Mouse (Mus musculus) stomach, embryonic 15.5 days (tissue): ENCODE data around the gene Gdi2. TPM values are rescaled to one million over a fixed set of nuclear protein-coding genes. Genes with fewer than 3 reads are reported as not detected.

Experiments
- ATAC-seq: fragments of 200-750 bp; cut with Nextera tagmentation; 2 replicates; pipeline ENCODE4 v1.8.0; 2017; ENCODE audit warnings: low read depth, moderate number of reproducible peaks, moderate TSS enrichment; ENCODE audit not compliant: insufficient read depth, low FRiP score
- H3K27ac ChIP-seq: fragments of 300-500 bp; sonication (generic); 2 replicates; pipeline ENCODE4 v1.5.1; 2015; ENCODE audit warnings: mild to moderate bottlenecking, inconsistent platforms
- H3K27me3 ChIP-seq: fragments of 300-500 bp; sonication (generic); replicated peaks from 2 replicates; pipeline ENCODE4 v1.6.1; 2015; ENCODE audit warnings: inconsistent platforms
- H3K36me3 ChIP-seq: fragments of 300-500 bp; sonication (generic); 2 replicates; pipeline ENCODE4 v1.6.1; 2015; ENCODE audit warnings: inconsistent platforms
- H3K4me1 ChIP-seq: fragments of 300-500 bp; sonication (generic); 2 replicates; pipeline ENCODE4 v1.6.1; 2015; ENCODE audit warnings: inconsistent platforms
- H3K4me2 ChIP-seq: fragments of 300-500 bp; sonication (generic); 2 replicates; pipeline ENCODE4 v1.6.1; 2015; ENCODE audit warnings: mild to moderate bottlenecking, inconsistent platforms
- H3K4me3 ChIP-seq: fragments of 300-500 bp; sonication (generic); replicated peaks from 2 replicates; pipeline ENCODE4 v1.5.1; 2015; ENCODE audit warnings: inconsistent platforms
- H3K9ac ChIP-seq: fragments of 300-500 bp; sonication (generic); 2 replicates; pipeline ENCODE4 v1.6.1; 2015; ENCODE audit warnings: inconsistent platforms
- H3K9me3 ChIP-seq: fragments of 300-500 bp; sonication (generic); 2 replicates; pipeline ENCODE4 v1.6.1; 2016; ENCODE audit warnings: inconsistent platforms
- WGBS: fragments of 180-500 bp; shearing (Covaris S2); methylation state at CpG from one replicate; pipeline ENCODE4 v1.1.7; 2015; 5-methylcytosine and 5-hydroxymethylcytosine counted together
- polyA plus RNA-seq: library from polyadenylated mRNA; unstranded; fragments of >200 nt; fragmentation: Nextera tagmentation; extraction: Ambion mirVana; gene quantifications from 2 replicates; pipeline ENCODE4 v1.2.1, GENCODE M21; 2015

The Gdi2 gene
- polyA plus RNA-seq, 1 experiment from 2014 or later, result 402 TPM

DNA sequence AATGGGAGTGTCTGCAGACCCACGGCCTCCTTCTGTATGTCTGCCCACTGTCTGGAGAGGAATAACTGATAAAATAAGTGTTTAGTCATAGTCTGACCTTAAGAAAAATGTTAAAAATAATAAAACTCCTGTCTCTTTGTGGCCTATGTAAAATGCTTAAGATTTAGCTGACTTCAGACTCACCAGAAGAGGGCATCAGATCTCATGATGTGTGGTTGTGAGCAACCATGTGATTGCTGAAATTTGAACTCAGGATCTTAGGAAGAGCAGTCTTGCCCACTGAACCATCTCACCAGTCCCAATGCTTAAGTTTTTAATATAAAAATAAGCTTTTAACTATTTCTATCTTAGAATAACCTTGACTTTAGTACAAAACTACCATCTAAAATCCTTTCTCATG lies 25.3 kb downstream of the Gdi2 start:
- no peak for ATAC-seq
- Histone ChIP-seq H3K4me2 (no peak overlapping the region), H3K27me3 (no peaks in the 10 kb centered on the region), H3K9me3 (no peaks in the 10 kb centered on the region), H3K27ac (no peak overlapping the region), H3K36me3 (peaks cover 39% of the 10 kb centered on the region), H3K4me1 (no peaks in the 10 kb centered on the region), H3K9ac (no peak overlapping the region), H3K4me3 (no peak overlapping the region)
- WGBS, result 87% methylated on average over 1 of the region's 1 CpGs

DNA sequence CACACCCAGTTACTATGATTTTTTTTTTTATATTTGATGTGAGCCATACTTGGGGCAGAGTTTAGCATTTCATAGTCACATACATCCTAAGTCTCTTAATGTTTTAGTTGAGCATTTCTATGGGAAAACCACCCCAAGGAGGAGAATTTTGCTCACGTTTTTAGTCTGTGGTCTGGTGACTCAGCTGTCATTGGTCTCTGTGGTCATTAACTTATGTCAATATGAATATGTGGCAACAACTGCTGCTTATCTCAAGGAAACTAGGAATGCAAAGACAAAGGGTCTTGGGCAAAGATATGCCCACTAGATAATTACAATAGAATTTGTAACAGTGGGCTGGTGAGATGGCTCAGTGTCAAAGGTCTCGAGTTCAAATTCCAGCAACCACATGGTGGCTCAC lies 26.1 kb downstream of the Gdi2 start:
- H3K9ac ChIP-seq, result no peak overlapping the region
- H3K4me1 ChIP-seq, result no peaks in the 10 kb centered on the region
- no peaks in the 10 kb centered on the region for H3K9me3 ChIP-seq
- H3K4me2 ChIP-seq, result no peak overlapping the region
- peaks cover 38% of the 10 kb centered on the region for H3K36me3 ChIP-seq
- no peak overlapping the region for H3K27ac ChIP-seq
- 67% methylated on average over 2 of the region's 2 CpGs for WGBS
- ATAC-seq, result no peak
- H3K27me3 ChIP-seq, result no peaks in the 10 kb centered on the region
- H3K4me3 ChIP-seq, result no peak overlapping the region

DNA sequence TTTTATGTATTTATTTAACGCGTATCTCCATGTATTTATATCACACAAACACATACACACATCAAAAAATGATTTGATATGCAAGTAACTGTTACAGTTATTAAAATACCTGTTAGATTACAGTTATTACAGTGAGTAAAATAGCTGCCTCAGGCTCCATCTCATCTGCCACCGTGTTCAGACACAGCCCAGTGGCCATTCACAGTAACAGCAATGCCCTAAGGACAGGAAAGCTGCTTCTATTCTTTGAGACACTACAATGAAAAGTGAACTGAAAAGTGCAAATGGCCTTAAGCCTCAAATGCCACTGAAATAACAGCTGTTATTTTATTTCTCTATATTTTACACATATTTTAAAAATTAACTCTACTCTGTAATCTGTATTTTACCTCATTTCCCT lies 52.9 kb downstream of the Gdi2 start:
- no peak overlapping the region for H3K4me2 ChIP-seq
- ATAC-seq, result no peak
- H3K27me3 ChIP-seq, result no peaks in the 10 kb centered on the region
- no peak overlapping the region for H3K4me3 ChIP-seq
- no peaks in the 10 kb centered on the region for H3K9me3 ChIP-seq
- WGBS, result 86% methylated on average over 3 of the region's 3 CpGs
- H3K36me3 ChIP-seq, result peaks cover 22% of the 10 kb centered on the region
- H3K4me1 ChIP-seq, result no peaks in the 10 kb centered on the region
- H3K9ac ChIP-seq, result no peak overlapping the region
- H3K27ac ChIP-seq, result no peak overlapping the region

DNA sequence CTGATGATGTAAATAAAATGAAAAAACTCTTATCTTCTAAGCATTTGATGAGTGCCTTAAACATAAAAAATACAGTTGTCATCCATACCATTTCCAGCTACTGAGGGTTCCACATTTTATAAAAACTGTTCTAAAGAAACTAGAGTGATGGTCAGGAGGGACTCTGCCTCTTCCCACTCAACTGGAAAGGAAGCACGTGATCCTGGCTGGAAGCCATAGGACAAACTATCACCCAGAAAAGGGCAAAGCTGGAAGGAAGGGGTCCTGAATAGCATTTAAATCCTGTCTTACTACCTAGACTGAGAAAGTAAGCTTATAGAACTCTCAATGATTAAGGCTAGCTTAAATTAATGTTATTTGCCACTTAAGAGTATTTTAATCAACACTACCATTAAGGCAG lies 56.4 kb downstream of the Gdi2 start:
- Histone ChIP-seq H3K9ac (no peak overlapping the region), H3K9me3 (no peaks in the 10 kb centered on the region), H3K4me3 (no peak overlapping the region), H3K27me3 (no peaks in the 10 kb centered on the region), H3K36me3 (peaks cover 15% of the 10 kb centered on the region), H3K27ac (no peak overlapping the region), H3K4me2 (no peak overlapping the region), H3K4me1 (no peaks in the 10 kb centered on the region)
- ATAC-seq, result no peak
- 97% methylated on average over 1 of the region's 1 CpGs for WGBS

DNA sequence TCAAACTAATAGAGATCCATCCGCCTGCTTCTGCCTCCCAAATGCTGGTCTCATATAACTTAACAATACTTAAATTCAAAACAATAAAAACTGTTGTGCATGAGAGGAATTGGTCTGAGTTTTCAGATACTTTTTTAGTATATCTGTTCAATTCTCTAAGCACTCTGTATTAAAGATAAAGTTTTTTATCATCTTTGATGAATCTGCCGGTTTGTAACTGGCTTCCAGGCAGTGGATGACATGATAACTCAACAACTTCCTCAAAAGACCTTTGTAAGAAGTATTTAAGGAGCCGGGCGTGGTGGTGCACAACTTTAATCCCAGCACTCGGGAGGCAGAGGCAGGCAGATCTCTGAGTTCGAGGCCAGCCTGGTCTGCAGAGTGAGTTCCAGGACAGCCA lies 58.4 kb downstream of the Gdi2 start:
- Histone ChIP-seq H3K4me1 (no peaks in the 10 kb centered on the region), H3K4me2 (no peak overlapping the region), H3K27me3 (no peaks in the 10 kb centered on the region), H3K4me3 (no peak overlapping the region), H3K27ac (no peak overlapping the region), H3K9ac (no peak overlapping the region), H3K36me3 (peaks cover 7% of the 10 kb centered on the region; the same call in 1 of the 2 replicates), H3K9me3 (no peaks in the 10 kb centered on the region)
- 91% methylated on average over 6 of the region's 6 CpGs for WGBS
- ATAC-seq, result no peak

DNA sequence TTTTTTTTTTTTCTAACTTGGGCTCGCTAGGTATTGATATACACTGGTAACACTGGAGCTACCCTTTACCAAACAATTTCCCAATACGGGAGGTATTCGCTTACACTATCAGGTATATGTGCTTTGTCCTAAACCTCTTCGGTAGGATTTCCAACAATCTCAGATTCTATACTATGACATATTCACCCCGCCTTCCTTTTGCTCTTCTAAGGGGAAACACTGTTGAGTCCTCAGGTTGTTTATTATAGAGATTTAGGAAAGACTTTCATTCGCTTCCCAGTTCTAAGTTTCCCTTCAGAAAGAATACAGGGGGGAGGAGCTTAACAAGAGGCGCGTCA lies 71.9 kb downstream of the Gdi2 start:
- no peak for ATAC-seq
- peak overlapping the region; percentile 94; the same call in 1 of the 2 replicates for H3K27ac ChIP-seq
- 17% methylated on average over 8 of the region's 8 CpGs for WGBS
- peak overlapping the region; percentile 78; the same call in 1 of the 2 replicates for H3K9ac ChIP-seq
- no peaks in the 10 kb centered on the region for H3K4me1 ChIP-seq
- H3K4me3 ChIP-seq, result peak overlapping the region; percentile 99
- H3K36me3 ChIP-seq, result no peaks in the 10 kb centered on the region
- H3K27me3 ChIP-seq, result no peaks in the 10 kb centered on the region
- no peaks in the 10 kb centered on the region for H3K9me3 ChIP-seq
- H3K4me2 ChIP-seq, result peak overlapping the region; percentile 75

DNA sequence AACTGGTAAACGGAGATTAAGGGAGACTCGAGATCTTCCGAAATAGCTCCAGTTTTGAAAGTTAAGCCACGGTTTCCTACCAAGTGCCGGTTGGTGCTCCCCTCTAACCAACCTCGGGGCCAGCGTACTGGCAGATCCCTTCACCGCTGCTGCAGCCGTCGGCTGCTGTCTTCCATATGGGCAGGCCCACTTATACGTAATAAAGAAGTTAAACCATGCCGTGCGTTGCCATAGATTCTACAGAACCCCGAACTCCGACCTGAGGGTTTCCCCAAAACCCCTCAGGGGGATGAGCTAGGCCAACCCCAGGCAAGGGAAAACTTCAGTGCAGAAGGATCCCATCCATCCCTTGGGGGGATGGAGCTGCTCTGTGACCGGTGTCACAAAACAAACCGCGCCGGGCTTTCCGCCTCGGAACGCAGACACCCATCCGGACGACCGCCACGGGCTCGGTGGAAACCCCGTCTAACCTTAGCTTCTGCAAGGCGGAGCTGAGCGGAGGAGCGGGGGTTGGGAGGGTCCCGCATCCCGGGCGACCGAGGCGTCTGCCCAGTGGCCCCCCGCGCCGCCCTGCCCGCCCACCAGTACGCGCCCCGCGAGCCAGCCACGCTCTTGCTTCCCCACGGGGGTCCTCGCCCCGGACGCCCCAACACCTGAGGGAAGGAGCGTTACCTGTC lies 72.4 kb downstream of the Gdi2 start:
- H3K4me3 ChIP-seq, result peak overlapping the region; percentile 99
- peak overlapping the region; percentile 94 for H3K27ac ChIP-seq
- H3K27me3 ChIP-seq, result no peaks in the 10 kb centered on the region
- no peaks in the 10 kb centered on the region for H3K36me3 ChIP-seq
- H3K4me2 ChIP-seq, result peak overlapping the region; percentile 75
- under 1% methylated on average over 49 of the region's 50 CpGs for WGBS
- no peaks in the 10 kb centered on the region for H3K9me3 ChIP-seq
- ATAC-seq, result peak; percentile 8; the same call in 1 of the 2 replicates
- peak overlapping the region; percentile 78 for H3K9ac ChIP-seq
- no peaks in the 10 kb centered on the region for H3K4me1 ChIP-seq

DNA sequence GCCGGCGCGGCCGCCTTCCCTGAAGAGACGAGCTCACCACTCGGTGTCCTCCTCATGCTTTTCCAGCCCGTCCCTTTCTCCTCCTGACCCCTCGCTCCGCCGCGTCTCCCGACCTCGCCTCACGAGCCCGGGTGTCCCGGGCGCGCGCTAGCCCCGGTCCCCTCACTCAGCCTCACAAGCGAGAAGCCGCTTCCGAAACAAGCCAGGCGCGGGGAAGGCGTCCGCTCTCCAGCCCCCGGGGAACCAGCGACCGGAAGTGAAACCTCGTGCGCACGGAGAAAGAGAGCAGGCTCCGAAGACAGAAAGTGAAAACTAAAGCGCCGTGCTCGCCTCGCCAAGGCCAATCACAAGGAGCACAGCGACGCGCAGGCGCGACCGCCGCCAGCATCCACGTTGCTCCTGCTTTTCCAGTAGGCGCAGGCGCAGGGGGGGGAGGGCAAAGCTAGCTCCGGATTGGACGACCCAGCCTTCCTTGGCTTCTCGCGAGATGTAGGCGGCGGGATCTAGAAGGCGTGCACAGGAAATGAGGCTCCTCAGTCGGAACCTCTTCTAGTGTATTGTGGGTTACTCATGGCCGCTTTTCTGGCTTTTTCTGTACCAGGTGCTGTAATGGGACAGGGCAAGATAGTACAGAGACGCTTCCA lies 73.1 kb downstream of the Gdi2 start, which contains the start of gene Fam208b:
Fam208b (minus strand) TSS at position 314 of the 644 bp plus-strand sequence.
- H3K9ac ChIP-seq, result peak within 1 kb of the TSS; percentile 78
- H3K4me1 ChIP-seq, result no peaks in the 10 kb centered on the region
- H3K4me3 ChIP-seq, result peak within 1 kb of the TSS; percentile 99
- WGBS, result under 1% methylated on average over 58 of the region's 58 CpGs
- H3K4me2 ChIP-seq, result peak within 1 kb of the TSS; percentile 75
- H3K27me3 ChIP-seq, result no peaks in the 10 kb centered on the region
- peak within 1 kb of the TSS; percentile 94 for H3K27ac ChIP-seq
- peak; percentile 100 for ATAC-seq
- H3K36me3 ChIP-seq, result no peaks in the 10 kb centered on the region
- no peaks in the 10 kb centered on the region for H3K9me3 ChIP-seq

Other genes starting within 250 kb of the Gdi2 start
- 11.4 and 12.3 TPM in 2 replicates for gene Fam208b, start 73.0 kb downstream of the Gdi2 start, polyA plus RNA-seq
- gene Asb13, start 96.0 kb downstream of the Gdi2 start, polyA plus RNA-seq, result 10.8 and 14.1 TPM in 2 replicates